Mouse (Mus musculus): ENCODE measurements around the gene Zfp758. TPM values are rescaled to one million over a fixed set of nuclear protein-coding genes. Genes with fewer than 3 reads are reported as not detected.
"Not testable (repeated sequence)": the region's sequence is repeated elsewhere in the genome, so short reads cannot be mapped to it uniquely, and the experiment has no call there.

Zfp758 gene
- 10 to 100 TPM in 2 of 4 experiments, 1 to 10 TPM in 2; 9.0 to 10.8 (median 10.0) TPM for total RNA-seq (2022)

GRCm38 (mm10) chr17:22361101-22361781 is at the start of gene Zfp758, which contains the start of gene Zfp944:
TSS of gene Zfp758 (plus strand) at chr17:22361453.
TSS of gene Zfp944 (minus strand) at chr17:22361400.
- peak in 1 of 2 experiments; percentile 39 for DNase-seq (ENCODE audit: low spot score in 2 of 2)

- DNase-seq (ENCODE audit: low spot score in 2 of 2): peak; percentile 4 to 7
Measured at GRCm38 (mm10) chr17:22314219-22314618, 47.0 kb upstream of the Zfp758 start.

- DNase-seq (ENCODE audit: low spot score in 2 of 2): peak; percentile 77 to 96
Measured at GRCm38 (mm10) chr17:22314730-22315226, 46.5 kb upstream of the Zfp758 start, which contains the start of gene CT030661.1. TSS of gene CT030661.1 (minus strand) at chr17:22314837.

- DNase-seq (ENCODE audit: low spot score in 2 of 2): not testable (repeated sequence)
Measured at GRCm38 (mm10) chr17:22315247-22315646, 46.0 kb upstream of the Zfp758 start.

- DNase-seq (ENCODE audit: low spot score in 2 of 2): no peak
Measured at GRCm38 (mm10) chr17:22352794-22353193, 8.5 kb upstream of the Zfp758 start.

- no peak for DNase-seq (ENCODE audit: low spot score in 2 of 2)
Measured at GRCm38 (mm10) chr17:22360572-22360971, 681 bp upstream of the Zfp758 start.

- no peak for DNase-seq (ENCODE audit: low spot score in 2 of 2)
Measured at GRCm38 (mm10) chr17:22363895-22364294, 2.6 kb downstream of the Zfp758 start.

- no peak for DNase-seq (ENCODE audit: low spot score in 2 of 2)
Measured at GRCm38 (mm10) chr17:22410756-22411155, 49.5 kb downstream of the Zfp758 start.

GRCm38 (mm10) chr17:22417510-22417909 is 56.3 kb downstream of the Zfp758 start:
- DNase-seq (ENCODE audit: low spot score in 2 of 2): peak in 1 of 2 experiments; percentile 37

- DNase-seq (ENCODE audit: low spot score in 2 of 2): peak; percentile 54 to 57
Measured at GRCm38 (mm10) chr17:22423952-22424617, 62.8 kb downstream of the Zfp758 start, which contains the start of gene Zfp946. TSS of gene Zfp946 (plus strand) at chr17:22424222.

GRCm38 (mm10) chr17:22424636-22425354 is 63.5 kb downstream of the Zfp758 start:
- no peak for DNase-seq (ENCODE audit: low spot score in 2 of 2)

Other genes with a start within 250 kb of the Zfp758 start
- gene Zfp947, start 195.3 kb upstream of the Zfp758 start, total RNA-seq (2022): under 1 TPM; 0.56 to 0.91 (median 0.81) TPM
- 1 to 10 TPM; 5.2 to 5.6 (median 5.4) TPM for gene Zfp994, start 135.8 kb upstream of the Zfp758 start, total RNA-seq (2022)
- 10 to 100 TPM; 10.1 to 13.4 (median 12.3) TPM for gene CT030661.1, start 46.6 kb upstream of the Zfp758 start, total RNA-seq (2022)
- 10 to 100 TPM in 1 of 4 experiments, 1 to 10 TPM in 3; 8.2 to 10.4 (median 8.9) TPM for gene Zfp944, start 53 bp upstream of the Zfp758 start, total RNA-seq (2022)
- gene Zfp946, start 62.8 kb downstream of the Zfp758 start, total RNA-seq (2022): 10 to 100 TPM; 11.6 to 15.9 (median 13.1) TPM
- gene Vmn2r111, start 212.0 kb downstream of the Zfp758 start, total RNA-seq (2022): not detected
- gene Vmn2r112, start 239.5 kb downstream of the Zfp758 start, total RNA-seq (2022): not detected